Mouse (Mus musculus) left cerebral cortex, postnatal 25 days (tissue): ENCODE results near the gene Nfam1. TPM values are rescaled to one million over a fixed set of nuclear protein-coding genes. Genes with fewer than 3 reads are reported as not detected.
"Not testable (repeated sequence)": the region's sequence is repeated elsewhere in the genome, so short reads cannot be mapped to it uniquely, and the experiment has no call there.

Source experiments
- DNase-seq, 2 experiments: peaks; one replicate each; pipeline ENCODE4 v3.0.0; 2022; ENCODE audit warnings: low spot score in 2 of 2, mixed read lengths in 1 of 2
- intact Hi-C: fragments of 180-260 bp; cut with DNase I; formaldehyde crosslinking; loops from one replicate; pipeline ENCODE4 v1.15.1; 2025
- total RNA-seq, 2 experiments: library from RNA; stranded (reverse); gene quantifications; 2 replicates each; pipeline ENCODE4 v1.2.3; 2021

Nfam1 gene
- total RNA-seq, result 1 to 10 TPM; 2.0 to 2.8 TPM

DNA sequence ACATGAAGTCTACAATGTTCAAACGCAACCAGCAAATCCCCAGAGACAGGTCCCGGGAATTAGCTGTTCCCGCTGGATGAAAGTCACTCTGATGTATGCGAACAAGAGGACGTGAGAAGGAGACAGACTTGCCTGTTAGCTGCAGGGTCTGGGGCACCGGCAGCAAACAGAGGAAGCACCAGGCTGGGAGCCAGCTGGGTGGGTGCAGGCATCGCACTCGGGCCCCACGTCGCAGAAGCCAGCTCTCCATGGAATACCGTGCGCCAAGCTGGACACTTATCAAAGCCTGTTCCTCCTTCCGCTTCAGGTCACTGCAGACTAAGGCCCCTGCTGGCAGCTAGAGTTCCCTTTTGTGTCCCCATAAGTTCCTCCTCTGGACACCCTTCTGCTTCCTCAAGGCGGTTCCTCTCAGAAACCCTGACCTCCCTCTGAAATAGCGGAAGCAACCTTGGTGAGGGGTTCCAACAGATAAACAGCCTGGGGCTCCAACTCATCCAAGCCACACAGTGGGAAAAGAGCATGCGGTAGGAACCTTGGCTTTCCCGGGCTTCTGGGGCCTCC, at the start of gene Nfam1:
TSS of gene Nfam1 (minus strand) at position 326 of the 561 bp plus-strand sequence.
- intact Hi-C loops, result no loop called here
- no peak for DNase-seq

DNA sequence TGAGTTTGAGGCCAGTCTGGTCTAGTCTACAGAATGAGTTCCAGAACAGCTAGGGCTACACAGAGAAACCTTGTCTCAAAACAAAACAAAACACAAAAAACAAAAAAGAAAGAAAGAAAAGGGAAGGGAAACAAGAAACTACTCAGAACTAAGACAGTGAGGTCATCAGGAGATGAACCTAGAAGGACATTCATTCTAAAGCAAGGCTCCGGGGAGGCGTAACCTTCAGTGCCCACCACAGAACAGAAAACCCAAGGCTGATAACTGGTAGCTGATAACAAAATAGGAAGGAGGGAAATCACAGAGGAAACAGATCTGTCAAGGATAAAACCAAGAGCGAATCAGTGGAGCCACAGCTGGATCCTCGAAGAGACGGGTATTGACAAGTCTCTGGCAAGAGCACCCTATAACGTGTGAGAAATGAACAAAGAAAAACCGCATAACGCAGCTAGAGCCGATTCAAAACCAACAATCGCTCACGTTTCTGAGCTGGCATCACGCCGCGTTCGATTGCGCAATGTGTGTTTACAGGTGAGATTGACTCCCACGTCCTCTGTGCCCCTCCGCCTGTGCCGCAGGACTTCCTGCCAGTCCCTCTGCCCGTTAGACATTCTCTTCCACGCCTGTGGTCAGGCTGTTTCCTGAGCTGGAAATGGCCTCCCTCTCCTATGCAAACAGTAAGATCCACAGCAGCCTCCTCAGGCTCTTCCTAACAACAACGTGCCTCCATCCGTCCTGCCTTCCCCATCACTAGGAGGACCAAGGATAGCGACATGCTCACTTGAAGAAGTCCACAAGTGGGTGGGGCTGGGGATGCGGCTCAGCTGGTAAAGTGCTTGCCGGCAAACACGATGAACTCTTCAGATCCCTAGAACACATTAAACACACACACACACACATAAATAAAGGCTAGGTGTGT, 42.8 kb upstream of the Nfam1 start:
- intact Hi-C loops, result no loop called here

DNA sequence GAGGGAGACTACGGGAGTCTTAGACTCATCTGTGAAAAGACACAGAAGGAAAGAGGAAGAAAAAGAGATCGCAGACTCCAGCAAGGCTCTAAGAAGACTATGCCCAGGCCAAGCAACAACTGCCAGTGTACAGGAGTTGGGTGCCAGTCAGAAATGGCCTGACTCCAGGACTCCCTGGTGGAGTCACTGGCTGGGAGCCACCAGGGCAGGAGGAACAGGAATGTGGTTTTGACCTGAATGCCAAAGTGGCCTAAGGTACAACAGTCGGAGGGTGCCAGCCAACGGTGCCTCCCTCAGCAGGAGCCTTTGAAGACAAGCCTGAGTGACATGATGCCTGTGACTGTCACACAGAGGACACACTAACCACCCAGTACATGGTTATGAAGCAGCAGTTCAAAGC, 41.1 kb upstream of the Nfam1 start:
- intact Hi-C loops, result no loop called here
- no peak for DNase-seq

More for the DNA sequence above, 42.8 kb upstream of the Nfam1 start:
- DNase-seq, result no peak

DNA sequence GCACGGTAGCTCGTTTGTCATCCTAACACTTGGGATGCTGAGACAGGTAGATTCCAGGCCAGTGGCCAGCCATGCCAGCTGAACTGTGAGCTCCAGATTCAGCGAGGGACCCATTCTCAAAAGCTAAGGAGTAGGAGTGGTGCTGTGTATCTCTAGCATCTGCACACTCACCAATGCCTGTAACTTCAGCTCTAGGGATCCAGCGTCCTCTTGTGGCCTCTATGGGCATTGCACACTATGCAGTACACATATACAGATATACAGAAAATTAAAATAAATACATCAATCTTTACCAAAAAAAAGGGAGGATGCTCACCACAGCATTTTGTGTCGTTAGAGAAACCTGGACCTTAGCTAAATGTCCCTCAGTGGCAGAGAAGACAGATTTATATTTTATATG, 38.6 kb upstream of the Nfam1 start:
- DNase-seq, result no peak
- intact Hi-C loops, result no loop called here

DNA sequence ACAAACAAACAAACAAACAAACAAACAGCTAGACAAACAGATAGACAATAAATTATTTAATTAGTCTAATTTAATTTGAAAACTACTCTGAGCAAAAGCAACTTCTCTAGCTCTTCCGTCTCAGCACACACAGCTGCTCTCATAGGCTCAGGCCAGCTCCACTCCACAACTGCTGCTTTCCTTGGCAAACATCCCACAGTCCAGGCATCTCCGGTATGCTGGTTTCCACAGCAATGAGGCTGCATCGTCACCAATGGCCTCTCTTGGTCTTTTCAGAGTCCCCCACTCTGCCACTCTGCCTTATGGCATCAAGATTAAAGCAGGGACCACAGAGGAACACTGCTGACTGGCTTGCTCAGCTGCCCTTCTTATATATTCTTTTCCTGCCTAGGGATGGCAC, 37.8 kb upstream of the Nfam1 start:
- intact Hi-C loops, result no loop called here
- DNase-seq, result no peak

DNA sequence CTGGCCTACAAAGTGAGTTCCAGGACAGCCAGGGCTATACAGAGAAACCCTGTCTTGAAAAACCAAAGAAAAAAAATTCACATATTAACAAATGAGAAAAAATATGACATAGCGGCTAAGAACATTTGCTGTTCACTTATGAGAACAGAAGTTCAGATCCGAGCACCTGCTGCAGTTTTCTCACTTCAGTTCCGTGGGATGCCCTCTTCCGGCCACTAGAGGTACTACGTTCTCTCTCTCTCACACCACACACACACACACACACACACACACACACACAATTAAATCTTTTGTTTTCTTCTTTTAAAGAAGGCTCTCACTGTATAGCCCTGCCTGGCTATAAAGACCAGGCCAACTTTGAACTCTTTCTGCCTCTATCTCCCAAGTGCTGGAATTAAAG, 35.2 kb upstream of the Nfam1 start:
- no peak for DNase-seq
- intact Hi-C loops, result no loop called here

DNA sequence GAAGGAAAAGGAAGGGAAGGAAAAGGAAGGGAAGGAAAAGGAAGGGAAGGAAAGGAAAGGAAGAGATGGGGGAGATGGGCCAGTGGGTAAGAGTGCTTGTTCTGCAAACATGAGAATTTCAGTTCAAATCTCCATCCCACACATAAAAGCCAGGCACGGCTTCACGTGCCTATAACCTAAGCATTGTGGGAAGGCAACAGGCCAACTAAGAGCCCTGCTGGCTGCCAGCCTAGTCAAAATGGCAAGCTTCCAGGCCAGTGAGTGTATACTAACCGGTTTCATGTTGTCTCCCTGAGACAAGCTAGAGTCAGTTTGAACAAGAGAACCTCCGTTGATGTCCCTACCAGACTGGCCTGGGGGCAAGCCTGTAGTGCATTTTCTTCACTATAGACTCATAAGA, 32.4 kb upstream of the Nfam1 start:
- intact Hi-C loops, result no loop called here
- peak; percentile 41 to 71 for DNase-seq

DNA sequence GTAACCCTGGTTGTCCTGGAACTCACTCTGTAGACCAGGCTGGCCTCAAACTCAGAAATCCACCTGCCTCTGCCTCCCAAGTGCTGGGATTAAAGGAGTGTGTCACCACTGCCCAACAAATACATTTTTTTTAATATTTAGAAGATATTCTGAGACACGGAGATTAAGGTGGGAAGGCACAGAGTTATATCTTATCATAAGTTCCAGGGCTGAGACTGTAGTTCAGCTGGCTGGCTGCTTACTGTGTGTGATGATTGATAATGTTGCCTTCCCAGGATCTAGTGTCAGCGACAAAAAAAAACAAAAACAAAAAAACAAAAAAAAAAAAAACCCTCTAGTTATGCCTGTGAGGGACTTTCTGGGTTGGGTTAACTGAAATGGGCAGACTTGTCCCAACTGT, 29.5 kb upstream of the Nfam1 start:
- DNase-seq, intact Hi-C loops: not testable (repeated sequence)

DNA sequence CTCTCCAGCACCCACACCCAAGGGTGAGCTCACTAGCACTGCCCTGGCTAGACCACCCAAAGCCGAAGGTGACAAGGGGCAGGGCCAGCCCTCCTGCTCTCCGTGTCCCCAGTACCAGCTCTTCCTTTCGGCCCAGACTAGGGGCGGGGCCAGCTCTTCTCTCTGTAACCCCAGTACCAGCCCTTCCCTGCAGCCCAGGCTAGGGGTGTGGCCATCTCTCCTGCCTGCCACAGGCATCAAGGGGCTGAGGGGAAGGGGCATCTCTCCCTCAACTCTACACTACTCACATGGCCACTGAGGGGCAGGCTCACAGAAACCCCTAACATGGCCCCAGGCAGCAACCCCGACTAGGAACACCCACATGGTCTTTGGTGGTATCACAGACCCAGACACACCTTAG, 28.6 kb upstream of the Nfam1 start:
- DNase-seq, result no peak
- intact Hi-C loops, result no loop called here

DNA sequence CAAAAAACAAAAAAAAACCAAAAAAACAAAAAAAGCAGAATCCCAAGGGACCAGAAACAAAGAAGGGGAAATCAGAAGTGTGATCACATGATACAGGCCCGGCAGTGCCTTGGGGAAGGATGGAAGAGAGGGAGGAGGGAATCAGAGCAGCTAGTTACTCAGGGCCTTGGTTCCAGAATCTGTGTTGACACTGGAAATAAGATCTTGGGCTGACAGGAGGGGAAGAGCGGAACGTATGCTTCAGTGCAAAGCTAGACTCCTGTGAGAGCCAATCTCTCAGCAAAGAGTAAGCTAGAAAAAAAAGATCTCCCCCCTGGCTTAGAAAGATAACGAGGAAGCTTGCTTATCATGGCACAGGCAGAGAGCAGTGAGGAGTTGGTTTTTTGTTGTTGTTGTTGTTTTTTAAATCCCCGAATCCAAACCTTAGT, 26.1 kb upstream of the Nfam1 start:
- no peak for DNase-seq
- intact Hi-C loops, result no loop called here

DNA sequence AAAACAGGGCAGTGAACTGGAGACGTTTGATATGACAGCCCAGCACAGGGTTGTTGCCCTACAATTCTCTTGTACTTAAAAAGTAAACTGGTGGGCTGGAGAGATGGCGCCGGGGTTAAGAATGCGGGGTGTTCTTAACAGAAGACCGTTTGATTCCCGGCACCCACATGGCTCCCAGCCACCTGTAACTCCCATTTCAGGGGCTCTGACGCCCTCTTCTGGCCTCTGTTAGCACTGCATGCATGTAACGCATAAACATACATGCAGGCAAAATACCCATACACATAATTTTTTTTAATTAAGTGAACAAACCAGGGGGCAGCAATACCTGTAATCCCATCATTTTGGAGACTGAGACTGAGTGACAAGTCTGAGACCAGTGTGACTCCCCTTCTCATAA, 24.4 kb upstream of the Nfam1 start:
- intact Hi-C loops, result loop anchor here (2.0 kb wide), 1 partner anchor 27 kb away; no protein-coding TSS in a partner anchor
- no peak for DNase-seq

DNA sequence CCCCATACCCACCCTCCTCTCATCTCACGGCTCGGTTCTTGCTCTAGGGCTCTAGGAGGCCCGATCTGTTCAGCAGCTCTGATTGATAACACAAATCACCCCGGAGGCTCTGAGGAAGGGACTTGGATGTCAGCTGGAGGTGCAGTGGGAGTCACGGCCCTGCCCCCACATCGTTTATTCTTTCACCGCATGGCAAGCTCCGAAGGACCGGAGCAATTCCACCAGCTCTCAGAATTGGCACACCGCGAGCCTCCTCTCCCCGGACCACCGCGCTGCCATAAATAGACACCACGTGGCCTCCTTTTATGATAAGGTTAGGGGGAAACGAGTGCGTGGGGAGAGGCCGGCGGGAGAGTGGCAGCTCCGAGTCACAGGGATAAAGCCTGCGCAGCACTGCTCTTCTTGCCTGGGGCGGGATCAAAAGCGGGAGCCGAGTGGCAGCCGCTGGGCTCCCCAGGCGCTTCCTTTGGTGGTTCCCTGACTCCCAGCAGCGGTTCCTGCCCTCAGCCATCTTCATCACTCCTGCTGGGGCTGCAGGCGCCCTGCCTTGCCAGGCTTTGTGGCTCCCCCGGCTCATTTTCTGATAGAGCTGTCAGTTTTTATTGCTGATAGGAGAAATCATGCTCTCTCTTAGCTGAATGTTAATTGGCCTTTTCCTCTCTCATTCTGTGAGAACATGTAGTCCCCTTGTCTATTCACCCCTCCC, 23.4 kb upstream of the Nfam1 start:
- intact Hi-C loops, result loop anchor here (2.0 kb wide), 1 partner anchor 28 kb away; no protein-coding TSS in a partner anchor

DNA sequence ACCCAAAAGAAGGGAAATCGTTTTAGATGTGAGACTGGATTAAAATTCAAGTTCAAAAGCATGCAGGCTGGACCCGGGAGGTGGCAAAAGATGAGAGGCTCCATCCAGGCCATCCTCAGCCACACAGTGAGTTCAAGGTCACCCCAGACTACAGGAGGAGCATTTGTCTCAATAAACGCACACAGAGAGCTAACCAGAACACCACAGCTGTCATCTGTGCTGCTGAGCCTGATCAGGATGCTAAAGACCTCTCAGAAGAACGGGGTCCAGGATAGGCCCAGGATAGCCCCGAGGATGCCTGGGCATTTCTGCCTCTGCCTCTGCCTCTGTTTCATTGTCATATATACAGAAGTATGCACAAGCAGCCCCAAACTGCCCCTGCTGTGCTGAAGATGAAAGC, 22.5 kb upstream of the Nfam1 start:
- intact Hi-C loops, result no loop called here
- DNase-seq, result no peak

More for the DNA sequence above, 23.4 kb upstream of the Nfam1 start:
- DNase-seq, result peak; percentile 58 to 74

DNA sequence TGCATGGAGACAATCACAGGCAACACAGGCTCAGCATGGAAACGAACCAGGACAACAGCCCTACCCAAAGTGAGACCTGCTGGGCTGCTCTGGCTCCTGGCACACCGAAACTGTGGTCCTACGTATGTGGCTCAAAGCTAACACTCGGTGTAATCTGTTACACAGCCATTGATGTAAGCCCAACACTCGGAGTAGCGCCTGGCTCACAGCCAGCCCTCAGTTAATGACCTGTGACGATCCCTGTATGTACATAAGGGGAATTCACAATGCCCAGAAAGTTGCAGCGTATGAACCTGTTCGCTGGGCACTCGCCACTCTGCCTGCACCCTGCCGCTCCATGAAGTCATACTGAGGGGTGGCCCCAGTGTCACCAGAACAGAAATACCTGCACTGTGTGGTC, 20.2 kb upstream of the Nfam1 start:
- no peak for DNase-seq

DNA sequence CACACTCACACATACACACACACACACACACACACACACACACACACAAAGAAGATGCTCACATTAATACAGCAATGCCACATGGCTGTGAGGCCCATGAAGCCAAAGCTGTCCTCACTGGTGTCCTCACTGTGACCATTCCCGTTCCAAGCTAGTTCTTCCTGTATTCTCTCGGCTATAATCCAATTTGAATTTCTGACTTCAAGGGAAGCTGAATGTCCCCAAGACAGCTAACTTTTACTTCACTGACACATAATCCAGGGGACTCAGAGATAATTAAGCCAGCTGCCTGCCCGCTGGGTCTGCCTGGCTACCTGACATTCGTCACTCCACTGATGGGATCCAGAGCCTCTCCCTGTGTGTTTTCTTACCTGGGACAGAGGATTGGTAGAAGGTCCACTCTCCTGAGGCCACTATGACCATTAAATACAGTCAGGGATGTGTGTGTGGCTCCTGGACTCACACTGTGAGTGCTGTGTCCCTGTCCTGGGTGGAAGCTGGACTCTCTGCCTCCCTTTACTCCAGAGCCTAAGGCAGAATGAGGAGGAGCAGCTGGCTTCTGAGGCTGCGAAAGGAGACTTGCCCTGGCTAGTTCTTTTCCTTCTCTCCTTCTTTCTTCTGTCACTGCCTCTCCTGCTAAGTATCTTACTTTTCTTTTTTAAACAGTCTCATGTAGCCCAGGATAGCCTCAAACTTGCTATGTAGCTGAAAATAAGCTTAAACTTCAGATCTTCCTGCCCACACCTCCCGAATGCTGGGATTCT, 19.4 kb upstream of the Nfam1 start:
- intact Hi-C loops, result no loop called here

More for the DNA sequence above, 20.2 kb upstream of the Nfam1 start:
- intact Hi-C loops, result no loop called here

DNA sequence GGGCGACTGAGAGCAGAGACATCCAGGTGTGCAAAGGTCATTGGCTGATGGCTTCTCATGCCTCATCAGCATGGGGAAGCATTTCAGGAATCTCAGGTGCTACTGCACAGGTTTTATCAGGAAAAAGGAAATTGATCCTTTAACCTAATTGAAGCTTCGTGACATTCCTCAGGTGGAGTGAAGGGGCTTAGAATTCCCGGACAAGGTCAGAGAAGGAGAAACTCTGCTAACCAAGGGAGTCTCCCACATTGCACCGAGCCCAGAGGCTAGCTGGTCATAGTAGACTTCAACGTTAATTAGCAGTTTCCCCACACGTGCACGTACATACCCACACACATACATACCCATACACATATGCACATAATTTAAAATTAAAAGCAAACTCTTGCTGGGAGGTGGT, 13.6 kb upstream of the Nfam1 start:
- intact Hi-C loops, result no loop called here
- no peak for DNase-seq

More for the DNA sequence above, 19.4 kb upstream of the Nfam1 start:
- DNase-seq, result no peak

DNA sequence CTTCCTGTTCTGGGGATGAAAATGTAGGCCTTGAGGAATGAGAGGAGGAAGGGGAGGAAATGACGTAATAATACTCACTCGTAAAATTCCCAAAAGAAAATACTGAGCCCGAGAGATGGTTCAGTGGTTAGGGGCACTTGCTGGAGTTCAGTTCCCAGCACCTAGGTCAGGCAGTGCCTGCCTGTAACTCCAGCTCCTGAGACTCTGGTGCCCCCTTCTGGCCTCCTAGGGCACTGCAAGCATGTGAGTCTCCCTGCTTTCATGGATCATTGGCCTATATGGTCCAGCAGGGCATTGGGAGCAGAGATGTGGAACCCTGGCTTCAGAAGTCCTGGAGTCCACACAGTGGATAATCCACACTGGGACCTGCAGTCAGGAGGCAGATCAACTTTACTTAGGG, 13.2 kb upstream of the Nfam1 start:
- no peak for DNase-seq
- intact Hi-C loops, result no loop called here

DNA sequence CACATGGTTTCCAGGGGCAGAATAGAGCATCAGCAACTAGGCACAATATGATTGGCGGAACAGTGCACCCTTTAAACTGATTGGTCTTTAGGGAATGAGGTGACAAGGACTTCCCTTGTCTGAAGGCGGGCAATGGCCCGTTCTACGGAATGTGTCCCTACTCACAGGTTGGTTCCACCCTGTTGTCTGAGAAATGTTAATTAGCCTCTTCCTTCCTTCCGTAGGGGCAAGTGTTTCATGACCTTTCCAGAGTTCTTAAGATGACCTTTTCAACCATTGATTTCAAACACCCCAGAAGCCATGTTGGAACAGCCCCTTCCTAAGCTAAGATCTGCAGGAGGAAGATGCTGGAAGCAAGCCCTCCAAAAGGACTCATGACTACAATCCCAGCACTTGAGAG, 12.5 kb upstream of the Nfam1 start:
- DNase-seq, intact Hi-C loops: not testable (repeated sequence)

DNA sequence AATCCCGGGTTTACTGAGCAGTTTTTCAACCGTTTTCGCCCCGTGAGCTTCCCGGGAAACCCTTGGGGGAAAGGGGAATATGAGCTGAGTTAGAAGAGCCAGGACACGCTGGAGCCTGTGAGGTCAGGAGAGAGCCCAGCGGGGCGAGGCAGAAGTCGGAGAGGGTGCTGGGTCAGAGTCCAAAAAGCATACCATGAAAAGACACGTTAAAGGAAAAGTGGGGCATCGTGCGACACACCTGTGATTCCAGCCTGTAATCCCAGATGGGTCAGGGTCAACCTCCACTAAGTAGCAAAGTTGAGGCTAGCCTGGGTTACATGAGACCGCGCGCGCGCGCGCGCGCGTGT, 10.2 kb upstream of the Nfam1 start:
- intact Hi-C loops, result no loop called here
- no peak for DNase-seq
